Mouse (Mus musculus): Measurements from ENCODE around the gene Fat4. TPM values are rescaled to one million over a fixed set of nuclear protein-coding genes. Genes with fewer than 3 reads are reported as not detected.

Fat4 gene
- polyA plus RNA-seq, 1 experiment from 2014 or later: 4.7 TPM

DNA sequence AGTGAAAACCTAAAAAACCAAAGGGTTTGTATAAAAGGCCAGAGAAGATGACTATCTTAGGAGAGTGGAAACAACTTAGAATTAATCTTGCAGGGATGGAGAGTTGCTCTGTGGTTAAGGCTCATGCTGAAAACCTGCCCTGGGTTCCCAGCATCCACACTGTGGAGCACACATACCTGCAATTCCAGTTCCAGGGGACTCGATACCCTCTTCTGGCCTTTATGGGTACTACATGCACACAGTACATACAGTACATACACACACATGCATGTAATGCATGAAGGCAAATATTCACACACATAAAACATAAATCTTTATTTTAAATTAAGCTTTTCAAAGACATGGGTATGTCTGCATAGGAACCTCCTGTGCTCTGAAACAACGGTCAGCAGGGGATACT lies 10.9 kb upstream of the Fat4 start:
- no peak overlapping the region for H3K27ac ChIP-seq (ENCODE audit: low read length)
- H3K4me3 ChIP-seq (ENCODE audit: low read length): no peak overlapping the region
- 90% methylated on average over 2 of the region's 2 CpGs for WGBS
- no peaks in the 10 kb centered on the region for H3K36me3 ChIP-seq (ENCODE audit: control insufficient read depth, insufficient read depth, low read length)
- no peaks in the 10 kb centered on the region for H3K27me3 ChIP-seq (ENCODE audit: control insufficient read depth, insufficient read depth, low read depth, low read length)
- ATAC-seq (ENCODE audit: low read depth): no peak
- no peaks in the 10 kb centered on the region for H3K9me3 ChIP-seq (ENCODE audit: control insufficient read depth, low read length)
- H3K4me2 ChIP-seq (ENCODE audit: low read depth, low read length): no peak overlapping the region
- no peaks in the 10 kb centered on the region for H3K4me1 ChIP-seq (replicated peaks; ENCODE audit: control insufficient read depth, insufficient read depth, low read length)
- H3K9ac ChIP-seq (ENCODE audit: low read length): no peak overlapping the region

- Histone ChIP-seq H3K4me2 (ENCODE audit: low read depth, low read length) (no peak overlapping the region), H3K36me3 (ENCODE audit: control insufficient read depth, insufficient read depth, low read length) (no peaks in the 10 kb centered on the region), H3K4me3 (ENCODE audit: low read length) (no peak overlapping the region), H3K4me1 (replicated peaks; ENCODE audit: control insufficient read depth, insufficient read depth, low read length) (no peaks in the 10 kb centered on the region), H3K27me3 (ENCODE audit: control insufficient read depth, insufficient read depth, low read depth, low read length) (no peaks in the 10 kb centered on the region), H3K9ac (ENCODE audit: low read length) (no peak overlapping the region), H3K27ac (ENCODE audit: low read length) (no peak overlapping the region), H3K9me3 (ENCODE audit: control insufficient read depth, low read length) (no peaks in the 10 kb centered on the region)
- 92% methylated on average over 4 of the region's 4 CpGs for WGBS
- no peak for ATAC-seq (ENCODE audit: low read depth)
Measured at GRCm38 (mm10) chr3:38876706-38877105, 10.0 kb upstream of the Fat4 start.

- H3K27me3 ChIP-seq (ENCODE audit: control insufficient read depth, insufficient read depth, low read depth, low read length): peaks cover 6% of the 10 kb centered on the region
- no peak overlapping the region for H3K4me3 ChIP-seq (ENCODE audit: low read length)
- ATAC-seq (ENCODE audit: low read depth): no peak
- H3K27ac ChIP-seq (ENCODE audit: low read length): no peak overlapping the region
- peaks cover 4% of the 10 kb centered on the region for H3K4me1 ChIP-seq (replicated peaks; ENCODE audit: control insufficient read depth, insufficient read depth, low read length)
- H3K9me3 ChIP-seq (ENCODE audit: control insufficient read depth, low read length): no peaks in the 10 kb centered on the region
- H3K9ac ChIP-seq (ENCODE audit: low read length): no peak overlapping the region
- H3K36me3 ChIP-seq (ENCODE audit: control insufficient read depth, insufficient read depth, low read length): no peaks in the 10 kb centered on the region
- 51% methylated on average over 6 of the region's 6 CpGs for WGBS
- no peak overlapping the region for H3K4me2 ChIP-seq (ENCODE audit: low read depth, low read length)
Measured at GRCm38 (mm10) chr3:38882778-38883177, 4.0 kb upstream of the Fat4 start.

GRCm38 (mm10) chr3:38883676-38884075 lies 3.1 kb upstream of the Fat4 start:
- Histone ChIP-seq H3K27ac (ENCODE audit: low read length) (peak overlapping the region; percentile 59), H3K4me1 (replicated peaks; ENCODE audit: control insufficient read depth, insufficient read depth, low read length) (peaks cover 13% of the 10 kb centered on the region), H3K36me3 (ENCODE audit: control insufficient read depth, insufficient read depth, low read length) (no peaks in the 10 kb centered on the region), H3K4me2 (ENCODE audit: low read depth, low read length) (peak overlapping the region; percentile 98), H3K9me3 (ENCODE audit: control insufficient read depth, low read length) (no peaks in the 10 kb centered on the region), H3K4me3 (ENCODE audit: low read length) (no peak overlapping the region), H3K27me3 (ENCODE audit: control insufficient read depth, insufficient read depth, low read depth, low read length) (peaks cover 6% of the 10 kb centered on the region), H3K9ac (ENCODE audit: low read length) (no peak overlapping the region)
- no peak for ATAC-seq (ENCODE audit: low read depth)
- 43% methylated on average over 9 of the region's 9 CpGs for WGBS

GRCm38 (mm10) chr3:38884276-38884675 lies 2.5 kb upstream of the Fat4 start:
- Histone ChIP-seq H3K4me2 (ENCODE audit: low read depth, low read length) (peak overlapping the region; percentile 98), H3K27me3 (ENCODE audit: control insufficient read depth, insufficient read depth, low read depth, low read length) (peaks cover 6% of the 10 kb centered on the region), H3K4me1 (replicated peaks; ENCODE audit: control insufficient read depth, insufficient read depth, low read length) (peaks cover 19% of the 10 kb centered on the region), H3K9me3 (ENCODE audit: control insufficient read depth, low read length) (no peaks in the 10 kb centered on the region), H3K27ac (ENCODE audit: low read length) (peak overlapping the region; percentile 59), H3K36me3 (ENCODE audit: control insufficient read depth, insufficient read depth, low read length) (peaks cover 1% of the 10 kb centered on the region), H3K9ac (ENCODE audit: low read length) (peak overlapping the region; percentile 46; the same call in 1 of the 2 replicates), H3K4me3 (ENCODE audit: low read length) (peak overlapping the region; percentile 77)
- WGBS: 1% methylated on average over 6 of the region's 6 CpGs
- ATAC-seq (ENCODE audit: low read depth): peak; percentile 29; the same call in 1 of the 2 replicates

- peaks cover 8% of the 10 kb centered on the region for H3K36me3 ChIP-seq (ENCODE audit: control insufficient read depth, insufficient read depth, low read length)
- WGBS: under 1% methylated on average over 24 of the region's 24 CpGs
- H3K9ac ChIP-seq (ENCODE audit: low read length): peak overlapping the region; percentile 71
- H3K27ac ChIP-seq (ENCODE audit: low read length): peak overlapping the region; percentile 94
- H3K4me3 ChIP-seq (ENCODE audit: low read length): peak overlapping the region; percentile 77
- peak overlapping the region; percentile 98 for H3K4me2 ChIP-seq (ENCODE audit: low read depth, low read length)
- peak; percentile 39 for ATAC-seq (ENCODE audit: low read depth)
- no peaks in the 10 kb centered on the region for H3K9me3 ChIP-seq (ENCODE audit: control insufficient read depth, low read length)
- peaks cover 6% of the 10 kb centered on the region for H3K27me3 ChIP-seq (ENCODE audit: control insufficient read depth, insufficient read depth, low read depth, low read length)
- H3K4me1 ChIP-seq (replicated peaks; ENCODE audit: control insufficient read depth, insufficient read depth, low read length): peaks cover 20% of the 10 kb centered on the region
Measured at GRCm38 (mm10) chr3:38884919-38885418, 1.8 kb upstream of the Fat4 start.

- peak; percentile 96 for ATAC-seq (ENCODE audit: low read depth)
- Histone ChIP-seq H3K4me3 (ENCODE audit: low read length) (peak overlapping the region; percentile 77), H3K36me3 (ENCODE audit: control insufficient read depth, insufficient read depth, low read length) (peaks cover 14% of the 10 kb centered on the region), H3K9me3 (ENCODE audit: control insufficient read depth, low read length) (no peaks in the 10 kb centered on the region), H3K4me1 (replicated peaks; ENCODE audit: control insufficient read depth, insufficient read depth, low read length) (peaks cover 20% of the 10 kb centered on the region), H3K27ac (ENCODE audit: low read length) (peak overlapping the region; percentile 94), H3K27me3 (ENCODE audit: control insufficient read depth, insufficient read depth, low read depth, low read length) (peaks cover 6% of the 10 kb centered on the region), H3K4me2 (ENCODE audit: low read depth, low read length) (peak overlapping the region; percentile 98), H3K9ac (ENCODE audit: low read length) (peak overlapping the region; percentile 71)
- under 1% methylated on average over 48 of the region's 56 CpGs for WGBS
Measured at GRCm38 (mm10) chr3:38885481-38886001, 1.2 kb upstream of the Fat4 start.

- ATAC-seq (ENCODE audit: low read depth): peak; percentile 45
- under 1% methylated on average over 60 of the region's 60 CpGs for WGBS
- Histone ChIP-seq H3K4me2 (ENCODE audit: low read depth, low read length) (peak overlapping the region; percentile 98), H3K9ac (ENCODE audit: low read length) (peak overlapping the region; percentile 71), H3K4me1 (replicated peaks; ENCODE audit: control insufficient read depth, insufficient read depth, low read length) (peaks cover 20% of the 10 kb centered on the region), H3K27me3 (ENCODE audit: control insufficient read depth, insufficient read depth, low read depth, low read length) (peaks cover 6% of the 10 kb centered on the region), H3K36me3 (ENCODE audit: control insufficient read depth, insufficient read depth, low read length) (peaks cover 21% of the 10 kb centered on the region), H3K27ac (ENCODE audit: low read length) (peak overlapping the region; percentile 94), H3K9me3 (ENCODE audit: control insufficient read depth, low read length) (no peaks in the 10 kb centered on the region), H3K4me3 (ENCODE audit: low read length) (peak overlapping the region; percentile 77)
Measured at GRCm38 (mm10) chr3:38886061-38886821, 499 bp upstream of the Fat4 start.

DNA sequence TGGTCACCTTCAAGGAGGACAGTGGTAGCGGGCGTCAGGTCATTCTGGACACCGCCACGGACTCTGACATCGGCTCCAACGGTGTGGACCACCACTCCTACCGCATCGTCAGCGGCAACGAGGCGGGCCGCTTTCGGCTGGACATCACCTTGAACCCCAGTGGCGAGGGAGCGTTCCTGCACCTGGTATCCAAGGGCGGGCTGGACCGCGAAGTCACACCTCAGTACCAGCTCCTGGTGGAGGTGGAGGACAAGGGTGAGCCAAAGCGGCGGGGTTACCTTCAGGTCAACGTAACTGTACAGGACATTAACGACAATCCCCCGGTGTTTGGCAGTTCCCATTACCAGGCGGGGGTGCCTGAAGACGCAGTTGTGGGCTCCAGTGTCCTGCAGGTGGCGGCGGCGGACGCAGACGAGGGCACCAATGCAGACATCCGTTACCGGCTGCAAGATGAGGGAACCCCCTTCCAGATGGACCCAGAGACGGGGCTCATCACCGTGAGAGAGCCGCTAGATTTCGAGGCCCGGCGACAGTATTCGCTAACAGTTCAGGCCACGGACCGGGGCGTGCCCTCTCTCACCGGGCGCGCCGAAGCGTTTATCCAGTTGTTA lies 746 bp downstream of the Fat4 start:
- Histone ChIP-seq H3K27ac (ENCODE audit: low read length) (no peak overlapping the region), H3K36me3 (ENCODE audit: control insufficient read depth, insufficient read depth, low read length) (peaks cover 26% of the 10 kb centered on the region), H3K27me3 (ENCODE audit: control insufficient read depth, insufficient read depth, low read depth, low read length) (peaks cover 6% of the 10 kb centered on the region), H3K9me3 (ENCODE audit: control insufficient read depth, low read length) (no peaks in the 10 kb centered on the region), H3K9ac (ENCODE audit: low read length) (peak overlapping the region; percentile 71), H3K4me1 (replicated peaks; ENCODE audit: control insufficient read depth, insufficient read depth, low read length) (peaks cover 25% of the 10 kb centered on the region), H3K4me2 (ENCODE audit: low read depth, low read length) (peak overlapping the region; percentile 98), H3K4me3 (ENCODE audit: low read length) (peak overlapping the region; percentile 77)
- under 1% methylated on average over 47 of the region's 47 CpGs for WGBS
- ATAC-seq (ENCODE audit: low read depth): no peak

All from lung, embryonic 16.5 days (tissue).